Mouse (Mus musculus) spleen, adult 2 months (tissue): ENCODE measurements around the gene Gm29609.

ENCODE experiments used
- CTCF ChIP-seq: fragments of 200-500 bp; IDR thresholded peaks from 2 replicates; pipeline ENCODE4 v1.5.1; 2011; ENCODE audit warnings: mild to moderate bottlenecking, inconsistent platforms; ENCODE audit not compliant: insufficient read depth, insufficient read length, insufficient replicate concordance; ENCODE audit errors: extremely low read depth
- POLR2A ChIP-seq: fragments of 200-500 bp; IDR thresholded peaks from 2 replicates; pipeline ENCODE4 v1.6.1; 2011; ENCODE audit warnings: low read depth, low read length, inconsistent platforms

GRCm38 (mm10) chr5:31199321-31199892, 19.7 kb upstream of the Gm29609 start:
- TF ChIP-seq CTCF (no peak), POLR2A (no peak)
